Mouse (Mus musculus): ENCODE measurements at regions not wholly inside any gene's neighbourhood (a gene's known extent, or its start where the extent isn't known, plus 50 kb on each side); places are given as distances from the start of the nearest gene placed in this dataset.
A peak's percentile ranks its signal among the peaks of the same experiment; 100 is the strongest.

DNA sequence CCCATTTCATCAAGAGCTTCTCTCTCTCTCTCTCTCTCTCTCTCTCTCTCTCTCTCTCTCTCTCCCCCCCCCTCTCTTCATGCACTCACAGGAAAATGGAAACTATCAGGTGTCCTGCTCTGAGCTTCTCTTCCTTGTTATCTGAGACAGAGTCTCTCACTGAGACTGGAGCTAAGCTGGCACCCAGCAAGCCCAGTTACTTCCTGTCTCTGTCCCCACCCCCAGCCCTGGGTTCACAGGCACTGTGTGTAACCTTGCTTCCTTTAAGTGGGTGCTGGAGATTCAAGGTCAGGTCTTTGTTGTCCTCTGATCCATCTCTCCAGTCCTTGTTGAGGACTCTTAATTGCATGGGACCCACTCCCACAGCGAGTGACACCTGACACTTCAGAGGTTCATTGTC lies 203.7 kb upstream of the Ddx18 start:
- 83% methylated on average over 1 of the region's 1 CpGs for WGBS
- DNase-seq (ENCODE audit: low spot score) (no peak), ATAC-seq (ENCODE audit: low FRiP score, low read depth) (no peak)
- no peak overlapping the region for H3K4me2 ChIP-seq (replicated peaks; ENCODE audit: low read depth, low read length, severe bottlenecking)
- TF ChIP-seq POLR2A (IDR thresholded peaks at IDR 0.05; ENCODE audit: borderline replicate concordance, extremely low read depth, insufficient read depth, insufficient read length) = no peak
- no peak overlapping the region for H3K4me3 ChIP-seq (replicated peaks; ENCODE audit: low read length)
- H3K9ac ChIP-seq (ENCODE audit: low read depth, low read length, severe bottlenecking) = no peak overlapping the region
- H3K36me3 ChIP-seq (ENCODE audit: control insufficient read depth, insufficient read depth, low read length) = no peaks in the 10 kb centered on the region
- H3K9me3 ChIP-seq (ENCODE audit: control insufficient read depth, low read length) = no peaks in the 10 kb centered on the region
- H3K27ac ChIP-seq (replicated peaks; ENCODE audit: low read depth, low read length) = no peak overlapping the region
- H3K27me3 ChIP-seq (ENCODE audit: control insufficient read depth, insufficient read depth, low read length) = no peaks in the 10 kb centered on the region
- H3K4me1 ChIP-seq (ENCODE audit: control insufficient read depth, insufficient read depth, low read length) = peaks cover 4% of the 10 kb centered on the region; the same call in 1 of the 2 replicates

DNA sequence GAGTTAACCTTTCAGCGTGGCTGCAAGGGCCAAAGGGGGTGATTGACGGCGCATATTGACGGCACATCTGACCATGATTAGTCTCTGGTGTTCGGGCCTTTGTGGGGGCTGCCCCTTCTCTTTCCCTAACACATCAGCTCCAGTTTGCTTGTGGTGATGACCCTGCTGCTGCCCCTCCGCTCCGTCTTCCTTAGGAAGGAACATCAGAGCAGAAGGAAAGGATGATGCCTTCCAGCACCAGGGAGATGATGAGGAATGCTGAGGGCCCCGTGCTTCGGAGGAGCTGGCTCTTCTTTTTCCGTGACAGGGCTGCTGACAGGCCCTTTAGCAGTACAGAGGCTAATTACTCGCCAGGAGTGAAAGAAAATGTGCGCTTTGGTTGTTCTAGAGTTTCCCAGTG lies 203.1 kb upstream of the Ddx18 start:
- no peak overlapping the region for H3K27ac ChIP-seq (replicated peaks; ENCODE audit: low read depth, low read length)
- H3K9me3 ChIP-seq (ENCODE audit: control insufficient read depth, low read length) = no peaks in the 10 kb centered on the region
- no peaks in the 10 kb centered on the region for H3K27me3 ChIP-seq (ENCODE audit: control insufficient read depth, insufficient read depth, low read length)
- TF ChIP-seq POLR2A (IDR thresholded peaks at IDR 0.05; ENCODE audit: borderline replicate concordance, extremely low read depth, insufficient read depth, insufficient read length) = no peak
- 18% methylated on average over 12 of the region's 12 CpGs for WGBS
- H3K4me2 ChIP-seq (replicated peaks; ENCODE audit: low read depth, low read length, severe bottlenecking) = no peak overlapping the region; the same call in 1 of the 2 replicates
- ATAC-seq (ENCODE audit: low FRiP score, low read depth) (no peak), DNase-seq (ENCODE audit: low spot score) (no peak)
- no peaks in the 10 kb centered on the region for H3K36me3 ChIP-seq (ENCODE audit: control insufficient read depth, insufficient read depth, low read length)
- no peak overlapping the region for H3K9ac ChIP-seq (ENCODE audit: low read depth, low read length, severe bottlenecking)
- H3K4me3 ChIP-seq (replicated peaks; ENCODE audit: low read length) = no peak overlapping the region
- peaks cover 4% of the 10 kb centered on the region; the same call in 1 of the 2 replicates for H3K4me1 ChIP-seq (ENCODE audit: control insufficient read depth, insufficient read depth, low read length)

DNA sequence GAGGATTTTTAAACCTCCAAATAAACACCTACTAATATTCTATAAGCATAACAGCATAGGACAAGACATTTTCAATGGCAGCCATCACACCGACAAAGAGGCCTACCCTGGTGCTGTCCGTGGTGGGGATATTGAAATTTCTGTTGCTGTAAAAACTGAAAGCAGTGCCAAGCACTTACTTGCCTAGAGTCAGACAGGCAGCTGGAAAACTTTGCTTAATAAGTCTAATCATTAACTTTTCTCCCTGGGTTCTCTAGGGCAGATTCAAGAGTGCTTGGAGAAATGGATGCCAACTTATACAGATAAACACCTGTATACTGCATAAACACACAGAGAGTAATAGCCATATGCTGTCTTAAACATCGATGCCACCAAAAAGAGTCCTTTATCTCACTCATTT lies 192.3 kb upstream of the Ddx18 start:
- no peak overlapping the region for H3K27ac ChIP-seq (replicated peaks; ENCODE audit: low read depth, low read length)
- TF ChIP-seq POLR2A (IDR thresholded peaks at IDR 0.05; ENCODE audit: borderline replicate concordance, extremely low read depth, insufficient read depth, insufficient read length) = no peak
- H3K4me3 ChIP-seq (replicated peaks; ENCODE audit: low read length) = no peak overlapping the region
- DNase-seq (ENCODE audit: low spot score) (no peak), ATAC-seq (ENCODE audit: low FRiP score, low read depth) (no peak)
- 79% methylated on average over 3 of the region's 3 CpGs for WGBS
- H3K4me1 ChIP-seq (ENCODE audit: control insufficient read depth, insufficient read depth, low read length) = no peaks in the 10 kb centered on the region
- H3K9me3 ChIP-seq (ENCODE audit: control insufficient read depth, low read length) = no peaks in the 10 kb centered on the region
- H3K36me3 ChIP-seq (ENCODE audit: control insufficient read depth, insufficient read depth, low read length) = no peaks in the 10 kb centered on the region
- H3K27me3 ChIP-seq (ENCODE audit: control insufficient read depth, insufficient read depth, low read length) = no peaks in the 10 kb centered on the region
- no peak overlapping the region for H3K4me2 ChIP-seq (replicated peaks; ENCODE audit: low read depth, low read length, severe bottlenecking)
- no peak overlapping the region for H3K9ac ChIP-seq (ENCODE audit: low read depth, low read length, severe bottlenecking)

DNA sequence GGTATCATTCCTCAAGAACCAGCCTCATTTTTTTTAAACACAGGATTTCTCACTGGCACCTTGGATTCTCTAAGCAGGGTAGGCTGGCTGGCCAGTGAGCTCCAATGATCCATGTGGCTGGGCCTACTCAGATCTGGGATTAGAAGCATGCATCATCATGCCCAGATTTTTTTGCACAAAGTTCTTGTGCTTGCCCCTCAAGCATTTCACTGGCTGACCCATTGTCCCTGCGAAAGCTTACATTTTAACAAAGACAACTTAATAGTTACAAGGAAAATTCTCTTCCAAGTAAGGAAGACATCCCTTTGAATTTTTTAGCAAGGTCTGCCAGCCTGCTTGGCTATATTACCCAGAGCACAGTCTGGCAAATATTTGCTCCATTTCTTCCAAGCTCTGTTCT lies 177.4 kb upstream of the Ddx18 start:
- no peaks in the 10 kb centered on the region for H3K4me1 ChIP-seq (ENCODE audit: control insufficient read depth, insufficient read depth, low read length)
- no peak overlapping the region for H3K4me3 ChIP-seq (replicated peaks; ENCODE audit: low read length)
- H3K27me3 ChIP-seq (ENCODE audit: control insufficient read depth, insufficient read depth, low read length) = no peaks in the 10 kb centered on the region
- DNase-seq (ENCODE audit: low spot score) (no peak), ATAC-seq (ENCODE audit: low FRiP score, low read depth) (no peak)
- no peak for TF ChIP-seq POLR2A (IDR thresholded peaks at IDR 0.05; ENCODE audit: borderline replicate concordance, extremely low read depth, insufficient read depth, insufficient read length)
- H3K36me3 ChIP-seq (ENCODE audit: control insufficient read depth, insufficient read depth, low read length) = no peaks in the 10 kb centered on the region
- no peak overlapping the region for H3K4me2 ChIP-seq (replicated peaks; ENCODE audit: low read depth, low read length, severe bottlenecking)
- 91% methylated on average over 1 of the region's 1 CpGs for WGBS
- no peak overlapping the region for H3K9ac ChIP-seq (ENCODE audit: low read depth, low read length, severe bottlenecking)
- H3K27ac ChIP-seq (replicated peaks; ENCODE audit: low read depth, low read length) = no peak overlapping the region
- H3K9me3 ChIP-seq (ENCODE audit: control insufficient read depth, low read length) = no peaks in the 10 kb centered on the region

DNA sequence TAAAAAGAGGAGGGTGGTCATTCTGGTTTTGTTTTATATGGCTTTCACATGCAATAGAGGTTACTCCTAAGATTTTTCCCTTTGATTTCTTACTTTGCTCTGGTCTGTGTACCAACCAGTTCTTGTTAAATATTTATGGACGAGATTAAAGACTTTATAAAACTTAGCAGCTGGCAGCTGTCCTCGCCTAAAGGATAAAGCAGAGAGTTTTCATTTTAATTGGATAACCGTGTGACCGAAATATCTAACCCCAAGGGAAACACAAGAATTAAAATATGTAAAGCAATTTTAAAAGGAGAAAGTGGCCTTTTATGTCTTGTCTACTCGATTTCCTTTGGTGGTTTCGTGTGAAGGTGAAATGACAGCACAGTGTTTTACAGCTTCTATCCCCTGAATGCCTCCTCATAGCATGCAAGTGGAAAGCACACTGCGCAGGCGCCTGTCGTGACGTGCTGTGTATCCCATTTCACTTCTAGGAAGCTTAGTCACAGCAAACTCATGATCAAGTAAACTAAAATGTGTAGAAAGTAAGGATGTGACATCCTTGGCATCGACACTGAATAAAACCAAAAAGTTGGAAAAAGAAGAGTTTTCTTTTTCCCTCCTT lies 167.4 kb upstream of the Ddx18 start:
- no peaks in the 10 kb centered on the region for H3K9me3 ChIP-seq (ENCODE audit: control insufficient read depth, low read length)
- H3K4me1 ChIP-seq (ENCODE audit: control insufficient read depth, insufficient read depth, low read length) = 0 out of 2 replicates have a peak, but pooled peaks cover 4% of the 10 kb centered on the region
- no peak overlapping the region for H3K9ac ChIP-seq (ENCODE audit: low read depth, low read length, severe bottlenecking)
- H3K4me2 ChIP-seq (replicated peaks; ENCODE audit: low read depth, low read length, severe bottlenecking) = 0 out of 2 replicates have a peak overlapping the region, but pooled peaks have one; percentile 6
- no peaks in the 10 kb centered on the region for H3K27me3 ChIP-seq (ENCODE audit: control insufficient read depth, insufficient read depth, low read length)
- H3K27ac ChIP-seq (replicated peaks; ENCODE audit: low read depth, low read length) = no peak overlapping the region
- H3K4me3 ChIP-seq (replicated peaks; ENCODE audit: low read length) = no peak overlapping the region
- DNase-seq (ENCODE audit: low spot score) (peak; percentile 5), ATAC-seq (ENCODE audit: low FRiP score, low read depth) (no peak)
- 28% methylated on average over 11 of the region's 11 CpGs for WGBS
- TF ChIP-seq POLR2A (IDR thresholded peaks at IDR 0.05; ENCODE audit: borderline replicate concordance, extremely low read depth, insufficient read depth, insufficient read length) = no peak
- no peaks in the 10 kb centered on the region for H3K36me3 ChIP-seq (ENCODE audit: control insufficient read depth, insufficient read depth, low read length)
